Mouse (Mus musculus) thymus, adult 2 months (tissue): ENCODE data around the gene Timm17a. TPM values are rescaled to one million over a fixed set of nuclear protein-coding genes. Genes with fewer than 3 reads are reported as not detected.

Experiments
- DNase-seq: peaks from one replicate; pipeline ENCODE4 v3.0.0; 2021
- H3K27ac ChIP-seq: fragments of 200-500 bp; 2 replicates; pipeline ENCODE4 v1.5.1; 2012; ENCODE audit warnings: low read length, control low read depth; ENCODE audit not compliant: control insufficient read depth, insufficient read depth
- H3K27me3 ChIP-seq: fragments of 200-500 bp; 2 replicates; pipeline ENCODE4 v1.6.1; 2012; ENCODE audit warnings: mild to moderate bottlenecking, low read length, moderate library complexity, mixed read lengths; ENCODE audit not compliant: control insufficient read depth, insufficient read depth
- H3K36me3 ChIP-seq: fragments of 200-500 bp; 2 replicates; pipeline ENCODE4 v1.6.1; 2012; ENCODE audit warnings: mild to moderate bottlenecking, low read length, moderate library complexity; ENCODE audit not compliant: control insufficient read depth, insufficient read depth
- H3K4me1 ChIP-seq: fragments of 200-500 bp; replicated peaks from 2 replicates; pipeline ENCODE4 v1.6.1; 2012; ENCODE audit warnings: low read length; ENCODE audit not compliant: control insufficient read depth, insufficient read depth
- H3K4me3 ChIP-seq: fragments of 200-500 bp; 2 replicates; pipeline ENCODE4 v1.5.1; 2012; ENCODE audit warnings: mild to moderate bottlenecking, low read length, control low read depth, moderate library complexity; ENCODE audit not compliant: control insufficient read depth, insufficient read depth
- CTCF ChIP-seq: fragments of 200-500 bp; IDR thresholded peaks from 2 replicates; pipeline ENCODE4 v1.5.1; 2012; ENCODE audit warnings: mild to moderate bottlenecking, control low read depth, low read length, moderate library complexity, borderline replicate concordance; ENCODE audit not compliant: control insufficient read depth, poor library complexity, insufficient read depth; ENCODE audit errors: extremely low read depth
- POLR2A ChIP-seq: fragments of 200-500 bp; IDR thresholded peaks from 2 replicates; pipeline ENCODE4 v1.6.1; 2012; ENCODE audit warnings: mild to moderate bottlenecking, low read length, control low read depth, moderate library complexity; ENCODE audit not compliant: control insufficient read depth, poor library complexity, insufficient read depth; ENCODE audit errors: extremely low read depth
- WGBS: fragments of 180-500 bp; shearing (Covaris S2); methylation state at CpG from one replicate; pipeline ENCODE4 v1.1.7; 2018; 5-methylcytosine and 5-hydroxymethylcytosine counted together
- polyA plus RNA-seq: library from polyadenylated mRNA; depleted of rRNA; stranded (reverse); fragments of >200 nt; gene quantifications from 2 replicates; pipeline ENCODE4 v1.2.3, GENCODE M21; 2012; rRNA removed

The Timm17a gene
- polyA plus RNA-seq, 1 experiment = 50.3 TPM

DNA sequence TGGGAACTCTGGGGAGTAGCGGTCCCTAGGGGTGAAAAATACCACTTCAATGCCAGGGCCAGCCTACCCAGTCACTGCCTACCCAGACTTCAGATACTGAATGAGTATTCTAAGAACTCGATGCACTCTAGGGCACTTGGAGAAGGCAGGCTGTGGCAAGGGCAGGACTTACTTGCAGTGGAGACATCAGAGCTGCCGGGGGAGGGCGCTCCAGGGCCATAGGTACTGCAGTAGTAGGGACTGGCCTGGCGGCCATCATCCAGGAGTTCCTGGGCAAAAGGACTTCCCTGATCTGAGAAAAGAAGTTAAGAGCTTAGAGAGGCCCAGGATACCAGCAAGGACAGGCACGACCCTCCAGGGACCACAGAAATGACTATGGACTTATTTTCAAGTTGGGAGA lies 57.3 kb downstream of the Timm17a start:
- no peak for TF ChIP-seq POLR2A
- no peak for TF ChIP-seq CTCF
- no peak for DNase-seq
- Histone ChIP-seq H3K4me3 (no peak overlapping the region), H3K36me3 (no peaks in the 10 kb centered on the region), H3K4me1 (peaks cover 3% of the 10 kb centered on the region; the same call in 1 of the 2 replicates), H3K27me3 (no peaks in the 10 kb centered on the region), H3K27ac (no peak overlapping the region)
- WGBS = 89% methylated on average over 6 of the region's 6 CpGs

DNA sequence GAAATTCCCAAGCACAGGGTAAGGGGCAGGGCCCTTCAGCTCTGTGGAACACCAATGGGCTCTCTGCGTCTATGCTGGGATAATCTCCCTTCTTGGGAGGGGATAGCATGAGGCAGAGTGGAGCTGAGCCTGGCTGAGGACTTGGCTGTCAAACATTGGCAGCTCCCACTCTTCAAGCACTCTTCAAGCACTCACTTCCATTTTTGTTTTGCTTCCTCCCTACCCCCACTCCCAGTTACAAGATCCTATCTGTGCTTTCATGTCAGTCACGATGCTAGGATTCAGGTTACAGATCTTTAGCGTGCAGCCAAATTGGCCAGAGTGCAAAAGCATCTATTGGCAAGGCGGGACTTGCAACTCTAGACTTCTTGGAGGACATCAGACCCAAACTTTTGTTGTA lies 60.7 kb downstream of the Timm17a start:
- Histone ChIP-seq H3K27ac (no peak overlapping the region), H3K4me3 (no peak overlapping the region), H3K4me1 (no peaks in the 10 kb centered on the region), H3K36me3 (no peaks in the 10 kb centered on the region), H3K27me3 (no peaks in the 10 kb centered on the region; the same call in 1 of the 2 replicates)
- DNase-seq = no peak
- TF ChIP-seq POLR2A = no peak
- no peak for TF ChIP-seq CTCF
- 66% methylated on average over 4 of the region's 4 CpGs for WGBS

DNA sequence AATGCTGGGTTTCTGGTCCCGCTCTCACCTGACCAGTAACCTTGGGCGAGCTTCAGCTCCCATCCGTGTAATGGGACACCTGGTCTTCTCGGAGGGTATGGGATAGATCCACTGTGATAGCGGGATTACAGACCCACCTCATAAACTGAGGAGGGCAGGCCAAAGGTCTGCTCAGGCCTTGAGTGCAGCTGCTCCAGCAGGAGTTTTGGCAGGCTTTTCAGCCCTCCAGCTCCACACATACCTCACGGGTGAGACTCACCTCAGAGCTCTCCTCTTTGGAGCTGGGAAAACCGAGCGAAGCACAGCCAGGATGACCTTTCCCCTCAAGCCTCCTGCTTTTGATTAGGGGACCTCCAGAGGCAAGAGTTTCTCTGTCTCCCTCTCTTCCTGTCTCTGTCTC lies 62.2 kb downstream of the Timm17a start:
- no peaks in the 10 kb centered on the region; the same call in 1 of the 2 replicates for H3K27me3 ChIP-seq
- H3K4me3 ChIP-seq = no peak overlapping the region
- H3K4me1 ChIP-seq = no peaks in the 10 kb centered on the region
- no peak for DNase-seq
- H3K27ac ChIP-seq = no peak overlapping the region
- no peaks in the 10 kb centered on the region for H3K36me3 ChIP-seq
- TF ChIP-seq POLR2A (no peak), CTCF (no peak)
- 94% methylated on average over 8 of the region's 8 CpGs for WGBS

DNA sequence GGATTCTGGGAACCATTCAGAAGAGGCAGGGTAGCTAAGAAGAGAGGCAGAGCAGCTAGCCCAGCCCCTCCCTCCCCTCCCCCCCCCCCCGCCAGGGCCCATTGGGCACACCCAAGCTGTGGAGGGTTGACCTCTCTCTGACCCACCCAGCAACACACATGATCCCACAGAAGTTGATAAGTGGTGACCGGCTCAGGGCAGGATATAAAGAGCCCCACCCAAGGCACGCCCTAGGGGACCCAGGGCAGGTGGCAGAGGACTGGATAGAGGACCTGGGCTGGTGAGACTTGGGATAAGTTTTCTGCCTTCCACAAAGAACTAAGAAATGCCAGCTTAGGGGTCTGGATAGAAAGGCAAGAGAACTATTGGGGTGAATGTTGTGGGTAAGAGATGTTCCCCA lies 62.9 kb downstream of the Timm17a start:
- WGBS = 76% methylated on average over 3 of the region's 3 CpGs
- H3K27ac ChIP-seq = no peak overlapping the region
- no peaks in the 10 kb centered on the region for H3K4me1 ChIP-seq
- H3K36me3 ChIP-seq = no peaks in the 10 kb centered on the region
- TF ChIP-seq CTCF (no peak), POLR2A (no peak)
- H3K4me3 ChIP-seq = no peak overlapping the region
- DNase-seq = no peak
- H3K27me3 ChIP-seq = no peaks in the 10 kb centered on the region; the same call in 1 of the 2 replicates

DNA sequence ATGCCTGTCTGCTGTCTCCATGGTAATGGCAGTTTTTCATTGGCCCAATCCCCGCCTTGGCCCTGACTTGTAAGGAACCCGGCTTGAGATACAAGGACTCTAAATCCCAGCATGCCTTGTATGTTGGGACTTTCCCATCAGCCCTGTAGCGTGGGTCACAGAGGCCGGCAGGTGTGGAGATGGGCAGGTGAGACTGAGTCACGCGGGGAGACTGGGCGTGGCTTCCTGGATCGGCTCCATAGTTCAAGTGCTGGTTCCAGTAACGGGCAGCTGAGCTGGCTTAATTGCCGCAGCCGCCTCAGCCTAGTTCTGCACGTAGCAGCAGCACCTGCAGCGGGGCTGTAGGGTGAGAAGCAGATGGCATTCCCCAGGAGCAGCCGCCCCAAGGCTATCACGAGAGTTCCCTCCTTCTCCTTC lies 65.1 kb downstream of the Timm17a start:
- 37% methylated on average over 15 of the region's 15 CpGs for WGBS
- no peaks in the 10 kb centered on the region for H3K36me3 ChIP-seq
- DNase-seq = no peak

More for the DNA sequence above, 65.1 kb downstream of the Timm17a start:
- Histone ChIP-seq H3K27ac (no peak overlapping the region), H3K4me3 (no peak overlapping the region), H3K27me3 (no peaks in the 10 kb centered on the region; the same call in 1 of the 2 replicates), H3K4me1 (no peaks in the 10 kb centered on the region)
- TF ChIP-seq POLR2A = no peak
- TF ChIP-seq CTCF = no peak

Other genes starting within 250 kb of the Timm17a start
- gene Lgr6, start 208.5 kb downstream of the Timm17a start, polyA plus RNA-seq = 1.3 and 1.5 TPM in 2 replicates
- 219 and 275 TPM in 2 replicates for gene Ptpn7, start 181.1 kb downstream of the Timm17a start, polyA plus RNA-seq
- gene Arl8a, start 167.0 kb downstream of the Timm17a start, polyA plus RNA-seq = 54.7 and 59.4 TPM in 2 replicates
- 0.50 and 0.77 TPM in 2 replicates for gene Gpr37l1, start 146.1 kb downstream of the Timm17a start, polyA plus RNA-seq
- gene Elf3, start 55.2 kb downstream of the Timm17a start, polyA plus RNA-seq = 4.2 and 4.6 TPM in 2 replicates
- 32.0 and 37.2 TPM in 2 replicates for gene Rnpep, start 29.7 kb downstream of the Timm17a start, polyA plus RNA-seq
- 2.4 and 3.4 TPM in 2 replicates for gene Lmod1, start 11.0 kb upstream of the Timm17a start, polyA plus RNA-seq
- gene Shisa4, start 61.5 kb upstream of the Timm17a start, polyA plus RNA-seq = 18.0 and 26.4 TPM in 2 replicates
- 166 and 184 TPM in 2 replicates for gene Ipo9, start 116.7 kb upstream of the Timm17a start, polyA plus RNA-seq